Mouse (Mus musculus) liver, adult 2 months (tissue): ENCODE measurements around the gene Med26. TPM values are rescaled to one million over a fixed set of nuclear protein-coding genes. Genes with fewer than 3 reads are reported as not detected.

Experiments used
- DNase-seq: peaks from one replicate; pipeline ENCODE4 v3.0.0-alpha.2; 2011; ENCODE audit warnings: low read depth, low spot score; ENCODE audit errors: extremely low read depth
- H3K27ac ChIP-seq: fragments of 200-500 bp; replicated peaks from 2 replicates; pipeline ENCODE4 v1.5.1; 2012; ENCODE audit warnings: low read depth, mild to moderate bottlenecking, control low read depth, inconsistent platforms, low read length; ENCODE audit not compliant: insufficient read depth
- H3K27me3 ChIP-seq: fragments of 200-500 bp; 2 replicates; pipeline ENCODE4 v1.6.1; 2012; ENCODE audit warnings: mild to moderate bottlenecking, moderate library complexity, low read length, inconsistent platforms; ENCODE audit not compliant: control insufficient read depth, insufficient read depth
- H3K36me3 ChIP-seq: fragments of 200-500 bp; 2 replicates; pipeline ENCODE4 v1.6.1; 2012; ENCODE audit warnings: low read length, inconsistent platforms; ENCODE audit not compliant: control insufficient read depth, insufficient read depth
- H3K4me1 ChIP-seq: fragments of 200-500 bp; 2 replicates; pipeline ENCODE4 v1.6.1; 2011; ENCODE audit warnings: low read length; ENCODE audit not compliant: control insufficient read depth, insufficient read depth
- H3K4me3 ChIP-seq: fragments of 200-500 bp; 2 replicates; pipeline ENCODE4 v1.5.1; 2011; ENCODE audit warnings: low read depth, mild to moderate bottlenecking, control low read depth, low read length, moderate library complexity; ENCODE audit not compliant: insufficient read depth
- H3K79me2 ChIP-seq: fragments of 200-500 bp; 2 replicates; pipeline ENCODE4 v1.6.1; 2012; ENCODE audit warnings: inconsistent platforms, mild to moderate bottlenecking, low read length, moderate library complexity; ENCODE audit not compliant: control insufficient read depth, insufficient read depth
- H3K9ac ChIP-seq: fragments of 200-500 bp; 2 replicates; pipeline ENCODE4 v1.6.1; 2012; ENCODE audit warnings: low read depth, mild to moderate bottlenecking, control low read depth, inconsistent platforms, low read length
- CTCF ChIP-seq: fragments of 200-500 bp; IDR thresholded peaks from 2 replicates; pipeline ENCODE4 v1.5.1; 2011; ENCODE audit warnings: low read depth, low read length, control low read depth
- POLR2A ChIP-seq: fragments of 200-500 bp; IDR thresholded peaks from 2 replicates; pipeline ENCODE4 v1.6.1; 2011; ENCODE audit warnings: low read length, control low read depth; ENCODE audit not compliant: insufficient read depth; ENCODE audit errors: extremely low read depth
- WGBS: fragments of 180-500 bp; shearing (Covaris S2); methylation state at CpG from one replicate; pipeline ENCODE4 v1.1.7; 2018; 5-methylcytosine and 5-hydroxymethylcytosine counted together
- polyA plus RNA-seq: library from polyadenylated mRNA; depleted of rRNA; stranded (reverse); fragments of >200 nt; gene quantifications from 2 replicates; pipeline ENCODE4 v1.2.3, GENCODE M21; 2012; rRNA removed
- total RNA-seq: library from RNA; depleted of rRNA; stranded (reverse); fragments of >200 nt; gene quantifications from 2 replicates; pipeline ENCODE4 v1.2.3, GENCODE M21; 2014; rRNA removed

Gene Med26
- total RNA-seq (1.3 and 1.8 TPM in 2 replicates), polyA plus RNA-seq (4.4 and 6.0 TPM in 2 replicates)

- Histone ChIP-seq H3K27ac (peak within 1 kb of the TSS; percentile 54), H3K4me3 (peak within 1 kb of the TSS; percentile 82), H3K79me2 (peaks cover 44% of the 10 kb centered on the region), H3K27me3 (no peaks in the 10 kb centered on the region), H3K4me1 (peaks cover 12% of the 10 kb centered on the region), H3K36me3 (no peaks in the 10 kb centered on the region; the same call in 1 of the 2 replicates), H3K9ac (peak within 1 kb of the TSS; percentile 93)
- TF ChIP-seq POLR2A = peak; percentile 76; the same call in 1 of the 2 replicates
- TF ChIP-seq CTCF = no peak
- WGBS = under 1% methylated on average over 82 of the region's 92 CpGs
- peak; percentile 96 for DNase-seq
Observed at GRCm38 (mm10) chr8:72547802-72548643, at the start of gene Med26. TSS of gene Med26 (minus strand) at chr8:72548270.

DNA sequence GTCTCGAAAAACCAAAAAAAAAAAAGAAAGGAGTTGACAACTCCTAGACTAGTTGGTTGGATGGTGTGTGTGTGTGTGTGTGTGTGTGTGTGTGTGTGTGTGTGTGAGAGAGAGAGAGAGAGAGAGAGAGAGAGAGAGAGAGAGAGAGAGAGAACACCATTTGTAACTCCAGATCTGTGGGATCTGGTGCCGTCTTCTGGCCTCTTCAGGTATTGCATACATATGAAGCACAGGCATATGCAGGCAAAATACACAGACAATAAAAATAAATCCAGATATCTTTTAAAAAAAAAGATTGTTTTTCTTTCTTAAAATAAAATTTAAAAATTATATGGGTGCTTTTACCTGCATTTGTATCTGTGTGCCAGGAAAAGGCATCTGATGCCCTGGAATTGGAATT lies 42.1 kb upstream of the Med26 start:
- Histone ChIP-seq H3K79me2 (no peaks in the 10 kb centered on the region), H3K9ac (no peak overlapping the region), H3K4me1 (no peaks in the 10 kb centered on the region), H3K27me3 (no peaks in the 10 kb centered on the region), H3K36me3 (no peaks in the 10 kb centered on the region), H3K27ac (no peak overlapping the region), H3K4me3 (no peak overlapping the region)
- DNase-seq = peak; percentile 23
- 59% methylated on average over 2 of the region's 2 CpGs for WGBS
- no peak for TF ChIP-seq POLR2A
- TF ChIP-seq CTCF = 0 out of 2 replicates have a peak, but pooled peaks have one; percentile 17

- DNase-seq = no peak
- H3K4me1 ChIP-seq = no peaks in the 10 kb centered on the region
- no peak overlapping the region for H3K27ac ChIP-seq
- H3K9ac ChIP-seq = no peak overlapping the region
- H3K79me2 ChIP-seq = no peaks in the 10 kb centered on the region
- H3K27me3 ChIP-seq = no peaks in the 10 kb centered on the region
- 86% methylated on average over 7 of the region's 7 CpGs for WGBS
- no peak overlapping the region for H3K4me3 ChIP-seq
- no peak for TF ChIP-seq POLR2A
- no peak for TF ChIP-seq CTCF
- H3K36me3 ChIP-seq = no peaks in the 10 kb centered on the region
Observed at GRCm38 (mm10) chr8:72589286-72589685, 41.2 kb upstream of the Med26 start.

GRCm38 (mm10) chr8:72588865-72589264 lies 40.8 kb upstream of the Med26 start:
- TF ChIP-seq CTCF (no peak), POLR2A (no peak)
- Histone ChIP-seq H3K36me3 (no peaks in the 10 kb centered on the region), H3K4me1 (no peaks in the 10 kb centered on the region), H3K4me3 (no peak overlapping the region), H3K27me3 (no peaks in the 10 kb centered on the region), H3K27ac (no peak overlapping the region), H3K79me2 (no peaks in the 10 kb centered on the region), H3K9ac (no peak overlapping the region)
- no peak for DNase-seq
- 91% methylated on average over 10 of the region's 10 CpGs for WGBS

GRCm38 (mm10) chr8:72587806-72588205 lies 39.7 kb upstream of the Med26 start:
- no peak overlapping the region for H3K9ac ChIP-seq
- H3K27me3 ChIP-seq = no peaks in the 10 kb centered on the region
- H3K36me3 ChIP-seq = no peaks in the 10 kb centered on the region
- no peaks in the 10 kb centered on the region for H3K79me2 ChIP-seq
- 54% methylated on average over 6 of the region's 6 CpGs for WGBS
- DNase-seq = peak; percentile 66
- H3K4me3 ChIP-seq = no peak overlapping the region
- no peak overlapping the region for H3K27ac ChIP-seq
- TF ChIP-seq CTCF (no peak), POLR2A (no peak)
- H3K4me1 ChIP-seq = no peaks in the 10 kb centered on the region

GRCm38 (mm10) chr8:72584390-72584789 lies 36.3 kb upstream of the Med26 start:
- TF ChIP-seq CTCF (no peak), POLR2A (no peak)
- H3K27ac ChIP-seq = no peak overlapping the region
- no peaks in the 10 kb centered on the region for H3K36me3 ChIP-seq
- no peak overlapping the region for H3K9ac ChIP-seq
- no peaks in the 10 kb centered on the region for H3K4me1 ChIP-seq
- no peaks in the 10 kb centered on the region for H3K27me3 ChIP-seq
- H3K4me3 ChIP-seq = no peak overlapping the region
- no peak for DNase-seq
- no peaks in the 10 kb centered on the region for H3K79me2 ChIP-seq
- WGBS = 80% methylated on average over 6 of the region's 6 CpGs
